Mouse (Mus musculus): Measurements from ENCODE around the gene Wnt7a. TPM values are rescaled to one million over a fixed set of nuclear protein-coding genes. Genes with fewer than 3 reads are reported as not detected.

The Wnt7a gene
- total and polyA plus RNA-seq, 3 experiments = 0.05 TPM; not detected in 2

GRCm38 (mm10) chr6:91358394-91358793, 52.8 kb downstream of the Wnt7a start:
- no peak for ATAC-seq (ENCODE audit: extremely low read depth, insufficient number of reproducible peaks, low FRiP score, poor library complexity, severe bottlenecking)
- TF ChIP-seq CTCF (IDR thresholded peaks at IDR 0.05; ENCODE audit: low read depth, low read length) = no peak
- TF ChIP-seq POLR2AphosphoS5 (IDR thresholded peaks at IDR 0.05; ENCODE audit: insufficient replicate concordance, low read depth, low read length) = no peak
- no peak for TF ChIP-seq GATA2 (IDR thresholded peaks at IDR 0.05; ENCODE audit: borderline replicate concordance, low read depth, low read length)
- no peak for TF ChIP-seq GATA1 (IDR thresholded peaks at IDR 0.05; ENCODE audit: borderline replicate concordance, low read length)
- Histone ChIP-seq H3K27me3 (ENCODE audit: insufficient read depth, low read length) (peaks cover 24% of the 10 kb centered on the region), H3K9me3 (replicated peaks) (no peaks in the 10 kb centered on the region), H3K36me3 (replicated peaks) (no peaks in the 10 kb centered on the region), H3K4me3 (ENCODE audit: low read depth, low read length) (no peak overlapping the region), H3K4me1 (ENCODE audit: insufficient read depth, low read depth, low read length) (no peaks in the 10 kb centered on the region)
- DNase-seq (ENCODE audit: low spot score) = no peak

GRCm38 (mm10) chr6:91357238-91357876, 53.8 kb downstream of the Wnt7a start:
- H3K4me1 ChIP-seq (ENCODE audit: insufficient read depth, low read depth, low read length) = no peaks in the 10 kb centered on the region
- H3K9me3 ChIP-seq (replicated peaks) = no peaks in the 10 kb centered on the region
- no peaks in the 10 kb centered on the region for H3K36me3 ChIP-seq (replicated peaks)
- DNase-seq (ENCODE audit: low spot score) = no peak
- TF ChIP-seq TAL1 (conservative IDR thresholded peaks at IDR 0.05; ENCODE audit: low read depth, low read length) = no peak
- no peak for TF ChIP-seq CTCF (IDR thresholded peaks at IDR 0.05; ENCODE audit: low read depth, low read length)
- TF ChIP-seq GATA2 (IDR thresholded peaks at IDR 0.05; ENCODE audit: borderline replicate concordance, low read depth, low read length) = no peak
- no peak for TF ChIP-seq GATA1 (IDR thresholded peaks at IDR 0.05; ENCODE audit: borderline replicate concordance, low read length)
- no peak for TF ChIP-seq POLR2AphosphoS5 (IDR thresholded peaks at IDR 0.05; ENCODE audit: insufficient replicate concordance, low read depth, low read length)
- ATAC-seq (ENCODE audit: extremely low read depth, insufficient number of reproducible peaks, low FRiP score, poor library complexity, severe bottlenecking) = no peak
- H3K4me3 ChIP-seq (ENCODE audit: low read depth, low read length) = no peak overlapping the region
- peaks cover 24% of the 10 kb centered on the region for H3K27me3 ChIP-seq (ENCODE audit: insufficient read depth, low read length)

DNA sequence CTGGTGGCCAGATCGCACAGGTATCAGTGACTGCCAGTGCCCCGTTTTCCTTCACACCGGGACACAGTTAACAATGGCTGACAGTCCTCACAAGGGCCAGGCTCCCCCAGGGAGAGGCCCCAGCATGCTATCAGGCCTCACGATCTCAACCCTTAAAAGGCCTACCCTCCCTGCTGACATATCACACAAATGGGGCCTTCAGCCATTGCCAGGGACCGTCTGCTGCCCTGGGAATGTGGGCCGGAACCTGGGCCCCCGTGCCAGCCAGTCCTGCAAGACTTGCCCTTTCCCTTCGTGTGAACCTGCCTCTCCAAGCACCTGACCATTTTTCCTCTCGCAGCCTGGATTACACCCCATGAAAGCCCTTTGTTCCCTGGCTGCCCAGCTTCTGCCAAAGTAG, 61.5 kb downstream of the Wnt7a start:
- Histone ChIP-seq H3K36me3 (replicated peaks) (no peaks in the 10 kb centered on the region), H3K9me3 (replicated peaks) (no peaks in the 10 kb centered on the region), H3K27me3 (ENCODE audit: insufficient read depth, low read length) (peaks cover 20% of the 10 kb centered on the region), H3K4me1 (ENCODE audit: insufficient read depth, low read depth, low read length) (no peaks in the 10 kb centered on the region), H3K4me3 (ENCODE audit: low read depth, low read length) (no peak overlapping the region)
- no peak for DNase-seq (ENCODE audit: low spot score)
- no peak for ATAC-seq (ENCODE audit: extremely low read depth, insufficient number of reproducible peaks, low FRiP score, poor library complexity, severe bottlenecking)
- TF ChIP-seq GATA1 (IDR thresholded peaks at IDR 0.05; ENCODE audit: borderline replicate concordance, low read length) (no peak), CTCF (IDR thresholded peaks at IDR 0.05; ENCODE audit: low read depth, low read length) (no peak), GATA2 (IDR thresholded peaks at IDR 0.05; ENCODE audit: borderline replicate concordance, low read depth, low read length) (no peak), TAL1 (conservative IDR thresholded peaks at IDR 0.05; ENCODE audit: low read depth, low read length) (no peak), POLR2AphosphoS5 (IDR thresholded peaks at IDR 0.05; ENCODE audit: insufficient replicate concordance, low read depth, low read length) (no peak)

- ATAC-seq (ENCODE audit: extremely low read depth, insufficient number of reproducible peaks, low FRiP score, poor library complexity, severe bottlenecking) (no peak), DNase-seq (ENCODE audit: low spot score) (no peak)
- no peak for TF ChIP-seq GATA1 (IDR thresholded peaks at IDR 0.05; ENCODE audit: borderline replicate concordance, low read length)
- no peak for TF ChIP-seq TAL1 (conservative IDR thresholded peaks at IDR 0.05; ENCODE audit: low read depth, low read length)
- no peak for TF ChIP-seq CTCF (IDR thresholded peaks at IDR 0.05; ENCODE audit: low read depth, low read length)
- no peak for TF ChIP-seq POLR2AphosphoS5 (IDR thresholded peaks at IDR 0.05; ENCODE audit: insufficient replicate concordance, low read depth, low read length)
- TF ChIP-seq GATA2 (IDR thresholded peaks at IDR 0.05; ENCODE audit: borderline replicate concordance, low read depth, low read length) = no peak
- Histone ChIP-seq H3K4me3 (ENCODE audit: low read depth, low read length) (no peak overlapping the region), H3K36me3 (replicated peaks) (no peaks in the 10 kb centered on the region), H3K4me1 (ENCODE audit: insufficient read depth, low read depth, low read length) (no peaks in the 10 kb centered on the region), H3K9me3 (replicated peaks) (no peaks in the 10 kb centered on the region), H3K27me3 (ENCODE audit: insufficient read depth, low read length) (peaks cover 20% of the 10 kb centered on the region)
Observed at GRCm38 (mm10) chr6:91347721-91348120, 63.4 kb downstream of the Wnt7a start.

DNA sequence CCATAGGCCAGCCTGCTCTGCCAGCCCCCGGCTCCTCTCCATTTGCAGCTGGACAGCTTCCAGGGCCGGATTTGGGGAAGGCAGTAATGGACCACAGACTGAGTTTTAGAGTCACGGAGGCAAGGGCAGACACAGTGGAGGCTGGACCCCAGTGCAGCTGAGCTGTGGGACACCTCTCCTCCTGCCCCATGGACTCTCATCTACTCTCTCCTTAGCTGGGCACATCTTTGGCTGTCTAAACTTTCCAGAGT, 64.3 kb downstream of the Wnt7a start:
- DNase-seq (ENCODE audit: low spot score) (no peak), ATAC-seq (ENCODE audit: extremely low read depth, insufficient number of reproducible peaks, low FRiP score, poor library complexity, severe bottlenecking) (no peak)
- H3K4me1 ChIP-seq (ENCODE audit: insufficient read depth, low read depth, low read length) = no peaks in the 10 kb centered on the region
- TF ChIP-seq POLR2AphosphoS5 (IDR thresholded peaks at IDR 0.05; ENCODE audit: insufficient replicate concordance, low read depth, low read length) = no peak
- no peak for TF ChIP-seq TAL1 (conservative IDR thresholded peaks at IDR 0.05; ENCODE audit: low read depth, low read length)
- no peak for TF ChIP-seq GATA1 (IDR thresholded peaks at IDR 0.05; ENCODE audit: borderline replicate concordance, low read length)
- no peak for TF ChIP-seq GATA2 (IDR thresholded peaks at IDR 0.05; ENCODE audit: borderline replicate concordance, low read depth, low read length)
- TF ChIP-seq CTCF (IDR thresholded peaks at IDR 0.05; ENCODE audit: low read depth, low read length) = no peak
- no peaks in the 10 kb centered on the region for H3K9me3 ChIP-seq (replicated peaks)
- no peaks in the 10 kb centered on the region for H3K36me3 ChIP-seq (replicated peaks)
- no peak overlapping the region for H3K4me3 ChIP-seq (ENCODE audit: low read depth, low read length)
- peaks cover 20% of the 10 kb centered on the region for H3K27me3 ChIP-seq (ENCODE audit: insufficient read depth, low read length)

DNA sequence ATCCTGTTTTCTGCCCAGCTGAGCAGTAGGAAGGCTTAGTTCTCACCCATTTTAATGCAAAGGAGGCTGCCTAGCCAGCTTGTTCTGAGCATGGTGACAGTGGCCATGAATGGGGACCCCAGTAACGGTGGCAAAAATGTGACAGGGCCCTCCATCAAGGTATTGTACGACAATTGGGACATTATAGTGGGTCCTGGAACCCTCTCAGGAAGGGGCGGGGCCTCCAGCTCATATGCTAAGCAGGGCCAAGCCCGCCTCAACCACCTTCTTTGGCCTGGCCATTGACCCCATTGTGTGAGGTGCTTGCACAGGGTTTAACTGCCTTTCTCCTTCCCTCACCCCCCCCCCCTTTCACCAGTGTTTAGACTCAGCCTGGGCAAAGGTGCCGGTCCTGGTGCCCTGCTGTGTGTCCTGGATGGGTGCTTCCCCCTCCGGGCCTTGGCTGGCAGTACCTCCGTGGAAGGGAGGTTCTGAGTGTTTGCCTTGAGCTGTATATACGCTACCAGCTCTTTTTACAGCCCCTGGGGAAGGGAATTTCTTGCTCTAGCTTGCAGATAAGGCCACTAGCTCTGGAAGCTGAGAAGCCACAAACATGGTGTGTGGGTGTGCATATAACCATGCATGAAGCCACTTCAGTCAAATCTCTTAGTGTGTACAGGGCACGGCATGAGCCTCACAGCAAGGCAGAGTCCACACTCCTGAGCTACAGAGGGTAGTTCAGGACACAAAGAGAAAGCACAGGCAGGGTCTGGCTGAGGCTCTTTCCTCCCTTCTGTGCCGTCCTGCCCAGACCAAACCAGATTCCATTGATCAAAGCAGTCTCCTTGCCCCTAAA, 64.9 kb downstream of the Wnt7a start:
- H3K4me1 ChIP-seq (ENCODE audit: insufficient read depth, low read depth, low read length) = no peaks in the 10 kb centered on the region
- no peak overlapping the region for H3K4me3 ChIP-seq (ENCODE audit: low read depth, low read length)
- H3K27me3 ChIP-seq (ENCODE audit: insufficient read depth, low read length) = peaks cover 20% of the 10 kb centered on the region
- ATAC-seq (ENCODE audit: extremely low read depth, insufficient number of reproducible peaks, low FRiP score, poor library complexity, severe bottlenecking) (no peak), DNase-seq (ENCODE audit: low spot score) (no peak)
- H3K9me3 ChIP-seq (replicated peaks) = no peaks in the 10 kb centered on the region
- TF ChIP-seq POLR2AphosphoS5 (IDR thresholded peaks at IDR 0.05; ENCODE audit: insufficient replicate concordance, low read depth, low read length) = no peak
- TF ChIP-seq CTCF (IDR thresholded peaks at IDR 0.05; ENCODE audit: low read depth, low read length) = no peak
- no peaks in the 10 kb centered on the region for H3K36me3 ChIP-seq (replicated peaks)

All from G1E (cell line).